Mouse (Mus musculus) forebrain, postnatal 0 days (tissue): Measurements from ENCODE around the gene Gm10570. TPM values are rescaled to one million over a fixed set of nuclear protein-coding genes. Genes with fewer than 3 reads are reported as not detected.

ENCODE experiments used
- ATAC-seq: fragments of 200-750 bp; cut with Nextera tagmentation; 2 replicates; pipeline ENCODE4 v1.8.0; 2017; ENCODE audit warnings: mild to moderate bottlenecking, moderate library complexity
- DNase-seq: peaks from one replicate; pipeline ENCODE4 v3.0.0-alpha.2; 2015
- H3K27ac ChIP-seq: fragments of 300-500 bp; sonication (generic); 2 replicates; pipeline ENCODE4 v1.5.1; 2014; ENCODE audit warnings: low read depth, mild to moderate bottlenecking, antibody characterized with exemption, low read length, moderate library complexity, mixed read lengths
- H3K27me3 ChIP-seq: fragments of 300-500 bp; sonication (generic); 2 replicates; pipeline ENCODE4 v1.6.1; 2014; ENCODE audit warnings: mild to moderate bottlenecking, low read length, mixed read lengths; ENCODE audit not compliant: insufficient read depth
- H3K36me3 ChIP-seq: fragments of 300-500 bp; sonication (generic); 2 replicates; pipeline ENCODE4 v1.6.1; 2014; ENCODE audit warnings: mild to moderate bottlenecking, moderate library complexity; ENCODE audit not compliant: insufficient read depth
- H3K4me1 ChIP-seq: fragments of 300-500 bp; sonication (generic); 2 replicates; pipeline ENCODE4 v1.6.1; 2014; ENCODE audit warnings: antibody characterized with exemption; ENCODE audit not compliant: insufficient read depth
- H3K4me2 ChIP-seq: fragments of 300-500 bp; sonication (generic); 2 replicates; pipeline ENCODE4 v1.6.1; 2014; ENCODE audit warnings: low read depth, mild to moderate bottlenecking, moderate library complexity
- H3K4me3 ChIP-seq: fragments of 300-500 bp; sonication (generic); 2 replicates; pipeline ENCODE4 v1.5.1; 2014; ENCODE audit warnings: low read depth, low read length, mixed read lengths
- H3K9ac ChIP-seq: fragments of 300-500 bp; sonication (generic); 2 replicates; pipeline ENCODE4 v1.6.1; 2014; ENCODE audit warnings: mild to moderate bottlenecking
- H3K9me3 ChIP-seq: fragments of 300-500 bp; sonication (generic); 2 replicates; pipeline ENCODE4 v1.6.1; 2016; ENCODE audit warnings: low read length
- CTCF ChIP-seq: sonication (generic); IDR thresholded peaks from 2 replicates; pipeline ENCODE4 v1.5.1; 2016; ENCODE audit warnings: antibody characterized with exemption, control low read depth, low read depth
- WGBS: fragments of 180-500 bp; shearing (Covaris S2); extraction: QIAGEN DNeasy Blood & Tissue Kit; methylation state at CpG from one replicate; pipeline ENCODE4 v1.1.7; 2014; 5-methylcytosine and 5-hydroxymethylcytosine counted together
- polyA plus RNA-seq: library from polyadenylated mRNA; unstranded; fragments of >200 nt; fragmentation: Nextera tagmentation; extraction: Ambion mirVana; gene quantifications from 2 replicates; pipeline ENCODE4 v1.2.1, GENCODE M21; 2015
- total RNA-seq: library from RNA; depleted of rRNA; stranded (reverse); fragments of >200 nt; gene quantifications from 2 replicates; pipeline ENCODE4 v1.2.3, GENCODE M21; 2014

The Gm10570 gene
- total and polyA plus RNA-seq, 2 experiments from 2014 or later, result 1.0 to 1.8 TPM

DNA sequence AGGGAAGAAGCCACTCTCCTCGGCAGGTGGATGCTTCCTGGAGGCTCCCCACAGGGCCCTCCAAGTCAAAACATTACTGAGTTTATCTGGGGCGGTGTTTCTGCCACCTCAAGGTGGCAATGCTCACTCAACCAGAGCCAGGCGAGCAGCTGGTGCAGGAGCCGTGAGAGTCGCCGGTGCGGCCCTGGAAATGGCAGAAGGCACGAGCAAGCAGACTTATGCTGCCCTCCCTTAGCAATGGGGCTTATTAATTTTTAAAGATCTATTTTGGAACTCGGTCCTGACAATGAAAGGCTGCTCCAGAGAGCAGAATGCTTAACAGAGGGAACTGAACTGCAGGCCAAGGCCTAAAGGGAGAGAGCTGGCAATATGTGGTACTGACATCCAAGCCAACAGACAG lies 18.9 kb upstream of the Gm10570 start:
- Histone ChIP-seq H3K9ac (no peak overlapping the region), H3K9me3 (no peaks in the 10 kb centered on the region), H3K4me1 (no peaks in the 10 kb centered on the region), H3K36me3 (peaks cover 59% of the 10 kb centered on the region), H3K27ac (no peak overlapping the region), H3K4me2 (no peak overlapping the region), H3K27me3 (no peaks in the 10 kb centered on the region), H3K4me3 (no peak overlapping the region)
- no peak for TF ChIP-seq CTCF
- DNase-seq (no peak), ATAC-seq (no peak)
- 77% methylated on average over 9 of the region's 9 CpGs for WGBS

DNA sequence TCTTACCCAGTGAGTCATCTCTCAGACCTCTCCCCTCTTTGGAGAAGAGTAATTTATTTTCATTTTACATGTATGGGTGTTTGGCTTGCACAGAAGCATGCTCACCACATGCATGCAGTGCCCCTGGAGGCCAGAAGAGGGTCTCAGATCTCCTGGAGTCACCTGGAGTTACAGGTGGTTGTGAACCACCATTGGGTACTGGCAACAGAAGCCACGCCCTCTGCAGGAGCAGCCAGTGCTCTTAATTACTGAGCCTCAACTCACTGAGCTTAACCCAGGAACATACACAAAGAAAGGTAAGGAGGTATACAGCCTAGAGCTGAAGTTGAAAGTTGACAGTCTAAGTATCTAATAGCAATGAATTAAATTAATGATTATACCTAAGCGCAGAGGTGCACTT lies 17.0 kb upstream of the Gm10570 start:
- ATAC-seq, result no peak
- H3K9ac ChIP-seq, result no peak overlapping the region
- no peak overlapping the region for H3K4me3 ChIP-seq
- WGBS, result 98% methylated on average over 2 of the region's 2 CpGs
- no peak overlapping the region for H3K27ac ChIP-seq
- no peaks in the 10 kb centered on the region for H3K27me3 ChIP-seq
- DNase-seq, result no peak
- peaks cover 63% of the 10 kb centered on the region for H3K36me3 ChIP-seq
- no peak overlapping the region for H3K4me2 ChIP-seq
- H3K4me1 ChIP-seq, result no peaks in the 10 kb centered on the region
- TF ChIP-seq CTCF, result peak; percentile 16
- H3K9me3 ChIP-seq, result no peaks in the 10 kb centered on the region

DNA sequence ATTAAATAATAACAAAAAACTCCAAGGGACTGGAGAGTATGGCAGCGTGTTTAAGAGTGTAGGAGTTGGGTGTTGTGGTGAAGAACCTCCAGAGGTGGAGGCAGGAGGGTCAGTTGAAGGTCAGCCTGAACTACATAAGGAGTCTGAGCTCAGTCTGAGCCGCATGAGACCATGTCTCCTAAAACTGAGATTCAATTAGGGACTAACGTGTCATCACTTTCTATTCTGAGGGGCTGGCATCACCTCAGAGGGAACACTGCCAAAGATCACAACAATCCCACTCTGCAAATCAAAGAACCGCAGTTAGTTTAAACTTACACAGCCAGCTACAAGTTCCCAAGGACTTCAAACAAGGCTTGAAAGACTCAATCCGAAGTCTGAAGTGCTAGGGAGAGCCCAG lies 15.1 kb upstream of the Gm10570 start:
- DNase-seq, result no peak
- Histone ChIP-seq H3K9me3 (no peaks in the 10 kb centered on the region), H3K9ac (no peak overlapping the region), H3K4me3 (no peak overlapping the region), H3K4me1 (no peaks in the 10 kb centered on the region), H3K36me3 (peaks cover 58% of the 10 kb centered on the region), H3K27ac (no peak overlapping the region), H3K27me3 (no peaks in the 10 kb centered on the region), H3K4me2 (no peak overlapping the region)
- WGBS, result 56% methylated on average over 5 of the region's 5 CpGs
- no peak for TF ChIP-seq CTCF
- ATAC-seq, result no peak

DNA sequence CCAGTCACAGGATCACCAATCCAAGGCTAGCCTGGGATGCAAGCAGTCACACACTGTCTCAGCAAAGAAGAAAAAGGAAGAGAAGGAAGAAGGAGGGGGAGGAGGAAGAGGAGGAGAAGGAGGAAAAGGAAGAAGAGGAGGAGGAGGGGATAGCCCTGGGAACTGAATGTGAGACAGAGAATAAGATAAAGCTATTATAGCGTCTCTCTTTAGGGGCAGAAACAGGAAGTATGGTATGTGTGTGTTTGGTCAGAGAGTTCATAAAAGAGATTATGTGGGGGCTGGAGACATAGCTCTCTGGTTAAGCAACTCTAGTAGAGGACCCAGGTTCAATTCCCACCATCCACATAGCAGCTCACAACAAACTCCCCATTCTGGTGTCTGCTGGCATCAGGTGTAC lies 14.7 kb upstream of the Gm10570 start:
- H3K9me3 ChIP-seq, result no peaks in the 10 kb centered on the region
- no peaks in the 10 kb centered on the region for H3K4me1 ChIP-seq
- no peak for ATAC-seq
- no peak for TF ChIP-seq CTCF
- no peak overlapping the region for H3K4me3 ChIP-seq
- H3K4me2 ChIP-seq, result no peak overlapping the region
- WGBS, result 92% methylated on average over 1 of the region's 1 CpGs
- no peak for DNase-seq
- no peak overlapping the region for H3K27ac ChIP-seq
- H3K9ac ChIP-seq, result no peak overlapping the region
- H3K36me3 ChIP-seq, result peaks cover 56% of the 10 kb centered on the region
- H3K27me3 ChIP-seq, result no peaks in the 10 kb centered on the region

DNA sequence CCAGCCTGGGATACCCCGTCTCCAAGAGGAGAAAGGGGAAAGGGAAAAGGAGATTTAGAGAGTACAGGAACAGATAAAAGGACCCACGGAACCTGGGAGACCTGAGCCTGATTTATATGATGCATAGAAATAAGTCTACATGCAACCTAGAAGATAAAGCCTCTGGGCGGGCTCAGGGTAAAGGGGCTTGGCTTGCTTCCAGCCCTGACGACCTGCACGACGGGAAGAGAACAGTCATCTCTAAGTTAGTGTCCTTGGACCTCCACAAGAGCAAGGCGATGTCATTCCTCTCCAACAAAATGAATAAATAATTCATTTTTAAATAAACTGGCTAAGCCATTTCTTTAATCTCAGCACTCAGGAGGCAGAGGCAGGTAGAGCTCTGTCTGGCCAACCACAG lies 14.1 kb upstream of the Gm10570 start:
- ATAC-seq (no peak), DNase-seq (no peak)
- 78% methylated on average over 7 of the region's 7 CpGs for WGBS
- no peak overlapping the region for H3K4me2 ChIP-seq
- no peaks in the 10 kb centered on the region for H3K9me3 ChIP-seq
- H3K4me3 ChIP-seq, result no peak overlapping the region
- peaks cover 56% of the 10 kb centered on the region for H3K36me3 ChIP-seq
- no peak for TF ChIP-seq CTCF
- H3K4me1 ChIP-seq, result no peaks in the 10 kb centered on the region
- H3K27me3 ChIP-seq, result no peaks in the 10 kb centered on the region
- H3K27ac ChIP-seq, result no peak overlapping the region
- no peak overlapping the region for H3K9ac ChIP-seq

DNA sequence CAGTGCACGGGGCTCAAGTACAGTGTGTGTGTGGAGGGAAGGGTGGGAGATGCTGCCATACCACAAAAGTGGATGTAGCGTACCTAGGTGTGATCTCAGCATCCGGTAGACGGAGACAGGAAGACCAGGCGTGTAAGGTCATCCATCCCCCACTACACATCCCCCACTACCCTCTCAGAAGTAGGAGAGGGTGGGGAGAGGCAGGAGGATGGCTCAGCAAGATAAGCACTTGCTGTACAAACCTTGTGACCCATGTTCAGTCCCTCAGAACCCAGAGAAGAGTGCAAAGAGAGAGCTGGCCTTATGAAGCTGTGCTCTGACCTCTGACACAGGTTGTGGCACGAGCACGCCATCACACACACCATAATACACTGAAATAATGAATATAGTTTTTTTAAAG lies 13.2 kb upstream of the Gm10570 start:
- WGBS, result 91% methylated on average over 7 of the region's 7 CpGs
- peaks cover 56% of the 10 kb centered on the region for H3K36me3 ChIP-seq
- ATAC-seq (no peak), DNase-seq (no peak)
- no peak overlapping the region for H3K9ac ChIP-seq
- H3K27me3 ChIP-seq, result no peaks in the 10 kb centered on the region
- no peak for TF ChIP-seq CTCF
- H3K27ac ChIP-seq, result no peak overlapping the region
- no peak overlapping the region for H3K4me3 ChIP-seq
- H3K9me3 ChIP-seq, result no peaks in the 10 kb centered on the region
- no peak overlapping the region for H3K4me2 ChIP-seq
- H3K4me1 ChIP-seq, result no peaks in the 10 kb centered on the region

DNA sequence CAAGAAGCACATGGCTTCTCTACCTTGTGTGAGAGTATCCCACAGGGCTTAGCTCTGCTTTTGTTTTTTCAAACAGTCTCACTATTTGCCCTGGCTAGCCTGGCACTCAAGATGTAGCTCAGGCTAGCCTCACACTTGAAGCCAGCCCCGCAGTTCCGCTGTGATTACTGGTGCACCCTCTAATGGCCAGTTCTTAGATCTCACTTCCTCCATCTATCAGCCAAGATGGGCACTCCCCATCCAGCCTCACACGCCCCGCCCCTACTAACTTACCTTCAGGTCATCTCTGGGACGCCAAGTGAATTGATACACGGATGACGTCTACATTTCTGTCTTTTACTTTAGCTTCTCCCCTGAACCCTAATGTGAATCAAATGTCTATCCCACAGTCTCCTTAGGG lies 11.1 kb upstream of the Gm10570 start:
- Histone ChIP-seq H3K4me3 (no peak overlapping the region), H3K27me3 (no peaks in the 10 kb centered on the region), H3K27ac (no peak overlapping the region), H3K36me3 (peaks cover 59% of the 10 kb centered on the region), H3K4me1 (no peaks in the 10 kb centered on the region), H3K9me3 (no peaks in the 10 kb centered on the region), H3K9ac (no peak overlapping the region), H3K4me2 (no peak overlapping the region)
- ATAC-seq (no peak), DNase-seq (no peak)
- TF ChIP-seq CTCF, result no peak
- WGBS, result 81% methylated on average over 7 of the region's 7 CpGs

DNA sequence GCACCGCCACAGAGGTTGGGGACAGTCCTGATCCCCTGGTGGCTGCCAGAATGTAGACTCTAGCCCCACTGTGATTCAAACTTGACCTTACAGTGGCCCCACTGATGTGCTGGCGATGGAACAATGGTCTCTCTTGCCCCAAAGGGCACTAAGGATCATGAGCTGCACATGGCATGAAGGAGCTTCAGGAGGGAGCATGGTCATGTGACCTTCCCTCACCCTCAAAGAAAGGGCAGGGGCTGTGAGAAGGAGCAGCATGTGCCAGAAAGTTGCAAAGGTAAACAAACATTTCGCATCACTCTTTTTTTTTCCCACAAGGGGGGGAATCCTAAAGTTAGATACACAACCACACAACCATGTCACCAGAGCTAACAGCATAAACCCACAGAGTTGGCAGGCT lies 9.6 kb upstream of the Gm10570 start:
- 72% methylated on average over 3 of the region's 3 CpGs for WGBS
- no peak overlapping the region for H3K4me2 ChIP-seq
- ATAC-seq, result no peak
- no peaks in the 10 kb centered on the region for H3K9me3 ChIP-seq
- TF ChIP-seq CTCF, result no peak
- no peak overlapping the region for H3K27ac ChIP-seq
- H3K27me3 ChIP-seq, result no peaks in the 10 kb centered on the region
- no peak for DNase-seq
- peaks cover 59% of the 10 kb centered on the region for H3K36me3 ChIP-seq
- H3K4me1 ChIP-seq, result no peaks in the 10 kb centered on the region
- H3K4me3 ChIP-seq, result no peak overlapping the region
- no peak overlapping the region for H3K9ac ChIP-seq
